Mouse (Mus musculus): ENCODE results near the gene Pdrg1. TPM values are rescaled to one million over a fixed set of nuclear protein-coding genes. Genes with fewer than 3 reads are reported as not detected.

Pdrg1 gene
- polyA plus RNA-seq, 2 experiments from 2014 or later = 159 to 185 TPM

DNA sequence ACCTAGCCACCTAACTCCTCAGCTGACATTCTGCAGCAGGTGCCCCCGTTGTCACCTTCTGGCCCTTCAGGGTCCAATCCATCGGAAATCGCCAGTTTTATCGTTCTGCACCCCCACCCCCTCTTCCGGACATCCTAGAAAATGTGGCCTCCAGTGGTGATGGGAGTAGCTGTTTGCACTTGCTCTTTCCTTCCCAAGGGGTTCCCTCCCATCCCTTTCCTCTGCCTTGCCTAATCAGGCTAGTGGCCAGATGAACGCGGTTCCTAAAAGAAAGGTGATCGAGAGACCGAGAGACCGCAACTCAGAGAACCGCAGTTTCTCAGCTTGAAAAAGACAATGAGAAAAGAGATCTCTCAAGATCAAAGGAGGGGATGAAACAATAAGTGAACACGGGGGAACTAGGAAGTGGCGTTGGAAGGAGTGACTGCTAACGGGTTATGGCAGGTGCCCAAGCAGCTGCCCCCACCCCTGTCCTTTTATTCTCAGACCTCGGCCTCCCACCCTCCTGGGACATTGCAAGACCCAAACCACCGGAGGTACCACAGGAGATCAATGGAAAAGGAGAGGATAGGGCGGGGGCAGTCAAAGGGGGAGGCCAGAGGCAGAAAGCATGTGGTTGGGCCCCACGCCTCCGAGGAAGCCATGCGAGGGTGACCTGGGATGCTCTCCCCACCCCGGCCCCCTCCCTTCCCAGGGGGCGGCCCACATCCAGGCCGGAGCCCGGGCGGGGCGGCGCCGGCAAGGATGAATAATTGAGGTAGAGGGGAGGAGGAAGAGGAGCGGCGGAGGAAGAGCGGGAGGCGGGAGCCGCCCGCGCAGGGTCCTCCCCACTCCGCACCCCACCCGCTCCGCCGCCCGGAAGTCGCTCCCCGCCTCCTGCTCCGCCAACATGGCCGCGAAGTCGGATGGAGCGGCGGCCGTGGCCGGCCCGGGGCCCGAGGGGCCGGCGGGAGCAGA, 16.2 kb upstream of the Pdrg1 start, which contains the start of gene Xkr7:
Xkr7 (plus strand) TSS at position 727 of the 957 bp plus-strand sequence.
- no peak for ATAC-seq

DNA sequence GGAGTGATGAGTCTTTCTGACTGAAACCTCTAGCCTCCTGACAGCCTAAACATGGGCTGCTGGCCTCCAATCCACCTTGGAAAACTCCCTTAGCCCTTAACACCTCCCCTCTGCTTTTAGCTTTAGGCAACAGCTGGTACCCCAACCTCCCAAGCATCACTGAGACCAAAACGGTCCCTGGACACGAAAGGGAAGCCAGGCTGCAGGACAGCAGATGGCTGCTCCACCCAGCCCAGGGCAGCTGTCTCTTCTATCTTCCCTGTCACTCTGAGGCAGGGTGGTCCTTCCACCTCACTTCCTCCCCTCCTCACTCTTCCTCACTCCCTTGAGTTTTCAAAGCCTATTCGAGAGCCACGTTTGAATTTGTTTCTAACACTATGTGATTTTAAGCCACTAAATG, 15.2 kb upstream of the Pdrg1 start:
- ATAC-seq = no peak

DNA sequence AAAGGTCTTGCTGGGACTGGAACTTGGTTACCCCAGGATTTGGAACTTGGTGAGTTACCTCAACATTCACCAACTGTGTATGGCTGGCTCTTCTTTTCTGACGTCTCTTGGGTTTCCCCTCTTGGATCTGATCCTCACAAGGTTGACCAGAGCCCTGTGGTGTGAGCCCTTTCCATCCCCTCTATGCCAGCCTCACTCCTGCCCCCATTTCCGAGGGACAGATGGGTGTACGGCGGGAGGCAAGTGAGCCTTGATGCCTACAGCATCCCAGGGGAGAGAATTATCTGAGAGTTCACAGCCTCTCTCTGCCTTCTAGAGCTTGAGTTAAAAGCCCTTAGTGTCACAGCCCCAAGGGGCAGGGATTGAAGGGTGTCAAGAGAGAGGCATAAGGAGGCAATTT, 12.3 kb upstream of the Pdrg1 start:
- no peak for ATAC-seq

DNA sequence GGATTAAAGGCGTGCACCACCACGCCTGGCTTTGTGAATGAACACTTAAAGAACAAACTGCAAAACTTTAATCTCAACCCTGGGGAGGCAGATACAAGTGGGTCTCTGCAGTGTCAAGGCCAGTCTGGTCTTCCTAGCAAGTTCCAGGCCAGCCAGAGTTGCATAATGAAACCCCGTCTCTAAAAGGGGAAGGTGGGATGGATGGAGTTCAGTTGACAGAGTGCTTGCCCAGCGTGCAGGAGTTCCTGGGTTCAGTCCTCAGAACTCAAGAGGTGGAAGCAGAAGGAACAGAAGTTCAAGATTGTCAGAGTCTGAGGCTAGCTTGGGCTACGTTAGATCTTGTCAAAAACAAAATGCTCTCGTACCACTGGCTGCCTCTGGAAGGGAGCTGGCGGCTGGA, 10.8 kb upstream of the Pdrg1 start:
- ATAC-seq = no peak

DNA sequence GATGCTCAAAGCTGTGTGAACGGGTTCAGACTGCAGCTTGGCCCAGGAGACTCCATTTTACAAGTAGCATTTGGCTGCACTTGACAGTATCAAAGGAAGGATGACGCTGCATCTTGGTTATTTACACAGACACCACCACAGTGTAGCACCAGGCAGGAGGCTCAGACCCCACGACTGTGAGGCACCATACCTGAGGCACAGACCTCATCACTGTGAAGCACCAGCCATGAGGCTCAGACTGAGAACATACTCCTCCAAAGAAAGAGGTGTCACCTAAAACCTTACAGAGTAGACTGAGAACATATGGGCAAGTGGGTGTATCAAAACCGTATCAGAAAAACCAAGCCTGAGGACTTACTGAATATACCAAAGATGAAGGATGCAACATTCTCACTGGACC, 7.6 kb upstream of the Pdrg1 start:
- ATAC-seq = no peak

DNA sequence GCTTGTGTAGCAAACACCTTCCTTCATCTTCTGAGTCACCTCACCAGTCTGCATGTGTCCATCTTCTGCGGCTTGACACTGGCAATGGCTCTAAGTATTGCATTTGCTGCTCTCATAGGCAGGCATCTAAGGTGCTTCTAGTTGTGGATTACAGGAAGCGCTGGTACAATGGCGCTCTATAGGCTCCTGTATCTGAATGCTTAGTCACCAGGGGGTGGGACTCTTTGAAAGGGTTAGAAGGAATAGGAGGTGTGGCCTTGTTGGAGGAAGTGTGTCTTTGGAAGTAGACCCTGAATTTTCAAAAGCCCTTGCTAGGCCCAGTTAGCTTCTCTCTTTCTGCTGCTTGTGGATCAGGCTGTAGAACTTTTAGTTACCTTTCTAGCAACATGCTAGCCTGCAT, 5.9 kb upstream of the Pdrg1 start:
- no peak for ATAC-seq

DNA sequence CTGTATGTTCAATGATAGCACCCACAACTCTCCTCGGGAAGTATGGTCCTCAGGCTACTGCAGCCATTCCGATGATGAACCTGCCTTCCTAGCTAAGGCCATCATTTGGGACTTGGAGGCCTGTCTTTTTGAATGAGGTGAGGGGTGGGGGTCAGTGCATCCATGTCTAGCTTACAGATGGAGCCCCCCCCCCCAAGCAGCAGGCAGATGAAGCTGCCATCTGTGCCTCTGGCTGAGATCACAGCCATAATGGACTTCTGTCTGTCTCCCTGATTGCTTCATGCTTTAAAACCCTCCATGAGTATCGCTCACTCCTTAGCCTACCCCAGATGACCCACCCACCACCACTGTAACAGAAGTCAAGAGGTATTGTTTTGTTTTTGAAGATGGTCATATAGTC, 4.1 kb upstream of the Pdrg1 start:
- ATAC-seq = no peak

DNA sequence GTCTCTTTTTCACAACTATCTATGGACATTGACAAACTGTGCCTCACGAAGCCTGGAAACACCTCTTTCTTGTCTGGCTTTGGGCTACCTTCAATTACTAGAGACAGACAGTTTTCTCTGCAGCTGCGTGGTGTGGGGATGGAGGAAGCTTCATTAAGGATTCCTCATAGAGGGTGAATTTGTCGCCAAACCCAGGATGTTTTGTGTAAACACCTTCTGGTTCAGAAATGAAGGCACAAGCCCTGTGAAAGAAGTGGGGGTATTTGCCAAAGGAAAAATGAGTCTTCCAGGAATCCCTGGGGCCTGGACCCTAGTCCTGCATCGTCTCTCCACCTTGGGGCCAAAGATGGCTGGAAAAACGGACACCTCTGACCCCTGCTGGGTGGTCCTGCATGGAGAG, 1.6 kb upstream of the Pdrg1 start:
- no peak for ATAC-seq

DNA sequence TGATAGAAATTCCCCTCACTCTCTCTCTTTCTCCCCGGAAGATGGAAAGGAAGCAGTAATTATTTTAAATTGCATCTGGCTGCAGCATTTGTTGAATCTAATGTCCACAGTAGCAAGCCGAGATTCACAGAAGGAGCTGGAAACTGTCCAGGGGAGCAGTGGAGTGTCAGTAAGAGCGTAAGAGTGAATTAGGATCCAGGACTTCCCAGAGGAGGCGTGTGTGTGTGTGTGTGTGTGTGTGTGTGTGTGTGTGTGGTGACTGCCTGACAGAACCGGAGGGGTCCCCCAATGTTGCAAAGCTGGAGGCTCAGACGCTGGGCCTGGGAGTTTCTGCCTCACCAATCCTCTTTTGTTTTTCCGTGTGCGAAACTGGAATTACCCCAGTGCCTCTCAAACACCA, 577 bp upstream of the Pdrg1 start:
- no peak for ATAC-seq

DNA sequence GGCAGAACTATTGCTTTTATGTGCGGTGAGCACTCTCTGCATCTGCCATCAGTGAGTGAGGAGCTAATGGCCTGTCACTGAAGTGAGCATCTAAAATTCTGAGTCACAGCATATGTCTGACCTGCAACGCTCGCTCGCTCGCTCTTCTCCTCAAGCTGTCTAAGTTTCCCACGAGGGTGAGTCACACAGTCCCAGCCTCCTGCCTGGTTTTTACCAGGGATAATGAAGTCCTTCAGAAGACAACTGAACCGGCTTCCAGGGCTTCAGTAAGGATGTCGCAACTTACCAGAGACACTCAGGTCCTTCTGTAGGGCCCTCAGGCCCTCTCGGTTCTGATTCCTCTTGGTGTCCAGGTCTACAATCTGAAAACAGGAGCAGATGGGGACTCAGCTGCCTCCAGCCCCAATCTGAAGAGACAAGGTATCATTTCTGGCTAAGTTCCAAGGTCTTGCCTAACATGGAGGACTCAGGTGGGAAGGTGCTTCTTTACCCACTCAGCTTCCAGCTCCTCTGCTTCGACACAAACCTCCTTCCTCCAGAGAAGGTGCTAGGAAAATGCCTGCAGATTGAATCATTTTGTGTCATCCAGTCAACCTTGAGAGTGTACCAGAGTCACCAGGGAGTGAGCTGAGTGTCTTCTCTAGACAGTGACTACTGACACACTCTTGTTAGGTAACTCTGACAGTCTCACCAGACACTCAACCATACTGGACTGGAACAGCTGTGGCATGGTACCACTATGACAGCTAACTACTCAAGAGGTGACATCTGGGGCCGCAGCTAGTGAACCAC, 1.3 kb downstream of the Pdrg1 start:
- no peak for ATAC-seq

DNA sequence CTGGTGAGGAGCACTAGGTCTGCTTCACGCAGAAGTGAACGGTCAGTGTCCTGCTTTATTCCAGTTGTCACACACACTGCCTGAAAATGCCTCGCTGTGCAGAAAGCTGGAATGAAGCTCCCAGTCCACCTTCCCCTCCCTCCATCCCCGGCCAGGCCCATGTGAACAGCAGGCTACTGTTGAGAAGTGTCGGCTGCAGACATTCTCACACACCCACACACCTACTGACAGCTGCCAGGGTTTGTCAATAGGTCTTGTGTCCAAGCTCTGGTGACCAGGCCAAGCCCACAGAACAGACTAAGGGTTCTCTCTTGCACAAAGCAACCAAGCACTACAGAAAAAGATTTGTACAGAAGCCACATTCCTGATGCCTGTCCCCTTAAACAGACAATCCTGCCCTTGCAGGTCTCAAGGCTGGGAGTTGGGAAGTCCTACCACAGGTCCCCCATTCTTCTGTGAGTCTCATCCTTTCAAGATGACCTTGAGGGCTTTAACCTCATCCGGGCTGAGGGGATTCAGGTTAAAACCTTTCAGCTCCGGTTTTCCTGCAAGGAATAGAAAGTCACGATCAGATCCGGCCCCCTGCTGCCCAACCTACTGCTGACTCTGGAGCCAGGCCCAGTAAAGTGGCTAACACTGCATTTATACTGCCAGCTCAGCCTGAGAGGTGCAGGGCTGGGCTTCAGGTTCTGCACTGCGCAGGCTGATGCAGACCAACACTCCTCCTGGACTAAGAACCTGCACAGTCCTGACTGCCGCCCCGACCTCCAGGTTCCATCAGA, 5.8 kb downstream of the Pdrg1 start:
- ATAC-seq = no peak

DNA sequence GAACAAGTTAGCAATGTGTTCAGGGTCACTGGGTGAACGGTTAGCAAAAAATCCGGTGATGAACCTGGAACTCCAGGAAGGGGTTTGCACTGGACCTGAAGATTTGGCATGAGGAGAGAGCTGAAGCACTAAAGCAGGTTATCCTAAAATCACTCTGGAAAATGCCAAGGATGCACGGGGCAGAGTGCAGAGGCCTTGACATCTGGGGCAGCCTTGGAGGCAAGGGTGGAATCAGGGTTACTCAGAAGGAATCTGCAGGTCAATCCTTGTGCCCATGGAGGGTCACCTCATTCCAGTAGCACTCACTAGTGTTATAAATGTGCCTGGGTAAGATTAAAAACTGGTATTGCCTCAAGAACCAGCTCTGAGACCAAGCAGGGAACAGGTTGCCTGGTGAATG, 9.2 kb downstream of the Pdrg1 start:
- no peak for ATAC-seq

DNA sequence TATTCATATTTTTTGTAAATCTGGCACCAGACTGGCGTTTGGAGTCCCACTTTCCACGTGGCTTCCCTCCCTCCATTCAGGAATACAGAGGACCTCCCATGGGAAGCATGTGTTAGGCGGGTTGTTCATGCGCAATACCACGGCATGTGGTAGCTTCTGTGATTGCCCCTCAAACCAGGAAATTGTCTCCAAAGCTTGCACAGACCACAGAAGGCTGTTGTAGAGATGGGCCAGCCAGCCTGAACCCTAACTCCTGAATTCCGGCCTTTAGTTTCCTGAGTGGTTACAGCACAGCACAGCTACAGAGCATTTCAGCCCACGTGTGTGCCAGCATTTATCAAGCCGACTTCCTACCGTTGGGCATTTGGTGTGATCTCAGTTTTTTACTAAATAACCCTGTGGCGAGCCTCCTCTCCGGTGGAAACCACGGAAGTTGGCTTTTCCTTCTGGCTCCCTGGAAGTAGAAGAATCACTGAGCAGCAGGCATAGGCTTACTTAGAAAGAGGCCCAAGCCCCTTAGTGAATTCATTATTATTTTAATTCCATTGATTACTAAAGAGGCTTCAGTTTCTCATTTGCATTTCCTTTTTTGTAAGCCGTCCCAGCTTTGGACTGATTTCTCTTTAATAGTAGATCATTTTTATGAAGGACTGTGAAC, 11.4 kb downstream of the Pdrg1 start:
- ATAC-seq = no peak

DNA sequence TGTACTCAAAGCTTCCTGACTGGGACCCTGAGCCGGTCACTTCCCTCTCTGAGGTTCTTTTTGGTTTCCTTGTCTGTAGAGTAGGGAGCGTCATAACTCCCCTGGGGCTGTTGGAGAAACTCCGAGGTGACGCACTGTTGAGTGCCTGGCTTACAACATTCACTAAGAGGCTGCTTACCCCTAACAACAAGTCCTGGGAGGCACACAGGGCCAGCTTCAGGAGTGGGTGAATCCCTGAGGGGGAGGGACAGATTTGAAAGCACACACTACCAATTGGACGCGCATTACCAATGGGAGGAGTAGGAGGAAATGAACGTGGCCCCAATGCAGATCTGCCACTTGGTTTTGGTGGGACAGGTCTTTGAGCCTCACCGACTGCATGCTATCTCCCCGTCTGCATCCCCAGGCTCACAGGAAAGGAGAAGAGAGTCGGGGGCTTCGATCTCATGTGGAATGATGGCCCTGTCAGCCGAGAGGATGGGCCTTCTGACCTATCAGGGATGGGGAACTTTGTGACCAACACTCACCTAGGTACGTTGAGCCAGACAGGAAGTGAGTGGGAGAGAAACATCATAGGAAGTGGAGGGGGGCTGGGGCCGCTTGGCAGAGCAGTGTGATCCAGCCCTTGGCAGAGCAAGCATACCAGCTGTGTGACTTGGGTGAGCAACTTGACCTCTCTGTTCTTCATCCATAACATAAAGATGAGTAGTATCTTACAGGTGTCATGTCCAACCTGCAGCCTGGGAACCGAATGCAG, 12.6 kb downstream of the Pdrg1 start:
- peak; percentile 67 for ATAC-seq

DNA sequence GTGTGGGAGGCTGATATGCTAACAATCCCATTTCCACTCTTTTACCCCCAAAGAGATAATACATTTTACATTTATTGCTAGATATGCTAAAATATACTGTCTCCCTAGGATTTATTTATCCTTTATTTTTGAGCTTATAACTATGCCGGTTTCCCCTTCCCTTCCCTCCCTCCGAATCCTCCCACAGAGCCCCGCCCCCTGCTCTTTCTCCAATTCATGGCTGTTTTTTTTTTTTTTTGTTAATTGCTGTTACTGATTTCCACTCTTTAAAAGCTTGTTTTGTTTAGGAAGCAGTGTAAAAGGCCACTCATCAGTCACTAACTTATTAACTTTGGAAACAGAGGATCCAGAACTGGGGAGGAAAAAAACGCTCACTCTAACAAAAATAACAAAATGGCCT, 18.2 kb downstream of the Pdrg1 start:
- ATAC-seq = no peak

DNA sequence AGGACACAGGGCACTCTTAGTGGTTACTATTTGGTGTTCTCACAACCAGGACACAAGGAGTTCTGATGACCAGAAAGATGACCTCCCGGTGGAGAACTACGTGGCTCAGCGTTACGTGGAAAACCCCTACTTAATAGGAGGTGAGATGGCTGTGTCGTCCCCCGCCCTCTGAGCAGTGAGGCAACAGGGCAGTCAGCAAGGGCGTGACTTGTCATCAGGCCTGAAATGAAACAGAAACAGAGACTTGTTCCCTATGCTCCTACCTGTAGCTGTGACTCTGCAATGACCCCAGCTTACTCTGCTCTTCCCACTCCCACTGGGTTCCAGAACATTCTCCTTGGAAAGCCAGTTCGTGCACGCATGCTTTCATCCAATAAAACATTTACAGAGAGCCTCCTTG, 23.7 kb downstream of the Pdrg1 start:
- no peak for ATAC-seq

DNA sequence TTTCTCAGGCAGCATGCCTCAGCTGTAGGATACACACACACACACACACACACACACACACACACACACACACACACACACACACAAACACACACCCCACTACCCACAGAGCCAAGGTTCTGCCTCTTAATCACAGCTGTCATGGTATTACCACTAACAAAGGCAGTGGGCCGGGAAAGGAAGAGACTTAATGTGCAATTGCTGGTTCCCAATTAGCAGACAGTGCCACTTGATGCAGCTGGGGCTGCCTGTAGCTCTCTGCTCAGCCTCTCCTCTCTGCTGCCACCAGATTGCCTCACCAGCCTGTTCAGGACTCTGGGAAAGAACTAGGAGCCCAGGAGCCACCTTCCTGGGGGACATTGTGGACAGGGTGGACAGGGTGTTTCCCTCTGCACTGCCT, 29.6 kb downstream of the Pdrg1 start:
- ATAC-seq = no peak

DNA sequence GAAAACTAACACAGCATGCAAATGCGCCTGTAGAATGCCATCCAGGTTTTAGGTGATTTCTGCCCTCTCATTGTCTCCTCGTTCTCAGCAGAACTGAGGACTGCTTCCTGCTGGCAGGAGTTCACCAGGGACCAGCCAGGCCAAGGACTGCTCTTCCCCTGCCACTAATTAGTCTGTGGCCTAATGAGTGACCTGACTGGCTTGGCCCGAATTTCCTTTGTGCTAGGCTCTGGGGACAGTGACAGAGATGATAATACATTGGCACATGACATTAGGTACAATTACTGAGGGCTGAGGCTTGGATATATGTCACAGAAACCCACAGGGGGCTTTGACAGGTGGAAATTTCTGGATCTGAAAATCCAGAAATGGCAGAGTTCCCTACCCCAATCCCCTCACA, 38.2 kb downstream of the Pdrg1 start:
- no peak for ATAC-seq

DNA sequence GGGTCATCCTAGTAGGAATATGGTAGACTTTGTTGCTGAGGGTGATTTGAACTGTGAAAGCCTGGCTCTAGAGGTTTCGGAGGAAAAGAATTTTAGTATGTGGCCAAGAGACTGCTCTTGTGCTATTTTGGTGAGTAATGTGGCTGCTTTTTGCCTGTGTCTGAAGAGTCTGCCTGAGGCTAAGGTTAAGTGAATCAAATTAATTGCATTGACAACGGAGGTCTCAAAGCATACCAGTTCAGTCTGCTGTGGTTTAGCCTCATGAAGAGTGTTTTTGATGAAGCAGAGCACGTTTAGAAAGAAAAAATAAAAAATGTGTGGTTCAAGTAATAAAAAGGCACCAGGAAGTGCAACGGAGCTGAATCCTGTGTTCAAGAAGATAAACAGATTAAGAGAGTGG, 49.7 kb downstream of the Pdrg1 start:
- ATAC-seq = no peak

DNA sequence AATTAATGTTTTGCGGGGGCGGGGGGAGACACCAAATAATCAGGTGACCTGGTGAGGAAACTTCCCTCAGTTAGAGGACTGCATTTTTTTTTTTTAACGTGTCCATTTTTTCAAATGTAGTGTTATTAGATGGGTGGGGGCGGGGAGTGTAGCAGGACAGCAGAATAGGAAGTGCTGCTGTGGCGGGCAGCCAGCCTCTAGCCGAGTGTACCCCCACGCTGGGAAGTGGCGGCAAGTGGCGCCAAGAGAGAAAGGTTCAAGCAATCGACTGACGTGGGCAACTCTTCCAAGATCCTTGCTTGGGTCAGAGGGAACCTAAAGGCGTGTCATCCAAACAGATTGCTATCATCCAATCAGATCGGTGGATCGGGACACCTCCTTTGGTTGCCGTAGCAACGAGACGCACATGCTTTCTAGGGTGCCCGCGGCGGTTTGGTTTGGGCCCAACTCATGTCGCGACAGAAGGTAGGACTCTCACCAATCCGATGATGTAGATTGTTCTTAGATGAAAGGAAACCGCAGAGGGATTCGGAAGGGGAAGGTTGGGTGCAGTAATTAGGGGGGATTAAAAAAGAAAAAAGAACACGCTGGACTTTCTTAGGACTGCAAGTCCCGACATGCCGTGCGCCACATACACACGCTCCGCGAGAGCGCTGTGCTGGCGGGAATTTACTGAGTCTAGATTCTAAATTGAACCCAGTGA, 53.0 kb downstream of the Pdrg1 start, which contains the start of gene Ttll9:
Ttll9 (plus strand) TSS at position 395 of the 703 bp plus-strand sequence.
- peak; percentile 65 for ATAC-seq
